Mouse (Mus musculus): Measurements from ENCODE around the gene Cnot10. TPM values are rescaled to one million over a fixed set of nuclear protein-coding genes. Genes with fewer than 3 reads are reported as not detected.
A peak's percentile ranks its signal among the peaks of the same experiment; 100 is the strongest.

The Cnot10 gene
- total RNA-seq (2014; fragmentation: Nextera tagmentation) (36.6 and 48.7 TPM in 2 replicates), total RNA-seq (2017) (55.7 and 60.1 TPM in 2 replicates)

DNA sequence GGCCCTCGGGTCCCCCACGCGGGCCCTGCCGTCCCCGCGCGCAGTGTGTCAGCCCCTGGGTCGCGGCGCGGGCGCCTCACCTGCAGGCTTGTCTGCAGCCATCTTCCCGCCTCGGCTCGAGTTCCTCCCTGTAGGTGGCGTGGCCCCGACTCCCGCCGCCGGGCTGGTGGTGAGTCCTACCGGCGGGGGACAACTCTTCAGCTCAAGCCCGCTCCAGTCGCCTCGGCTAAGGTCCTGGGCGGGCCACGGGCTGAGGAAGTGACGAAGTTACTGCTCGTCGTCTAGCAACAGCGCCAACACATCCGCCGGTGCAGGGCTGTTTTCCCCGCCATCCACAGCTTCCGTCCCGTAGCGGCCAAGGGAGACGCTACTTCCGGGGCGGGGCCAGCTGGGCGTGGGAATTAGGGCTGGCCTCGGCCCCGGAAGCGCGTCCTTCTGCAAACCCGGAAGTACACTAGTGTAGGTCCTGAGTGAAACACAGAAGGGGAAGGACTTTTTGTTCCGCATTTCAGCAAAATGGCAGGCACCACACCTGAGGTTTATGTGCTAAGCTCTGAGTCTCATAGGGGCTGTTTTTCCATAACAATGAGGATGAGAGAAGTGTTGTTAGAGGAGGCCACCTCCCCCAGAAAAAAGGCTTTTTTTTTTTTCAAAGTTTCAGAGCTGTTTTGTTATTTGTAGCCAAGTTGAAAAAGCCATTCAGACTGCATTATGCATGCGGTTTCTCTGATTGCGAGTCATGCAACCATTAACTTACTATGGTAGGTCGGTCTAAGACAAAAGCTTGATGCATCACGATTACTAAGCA lies at the start of gene Cnot10:
Cnot10 (minus strand) TSS at position 346 of the 808 bp plus-strand sequence.
- peak; percentile 98 for ATAC-seq (replicated peaks; ENCODE audit: poor library complexity, severe bottlenecking)

DNA sequence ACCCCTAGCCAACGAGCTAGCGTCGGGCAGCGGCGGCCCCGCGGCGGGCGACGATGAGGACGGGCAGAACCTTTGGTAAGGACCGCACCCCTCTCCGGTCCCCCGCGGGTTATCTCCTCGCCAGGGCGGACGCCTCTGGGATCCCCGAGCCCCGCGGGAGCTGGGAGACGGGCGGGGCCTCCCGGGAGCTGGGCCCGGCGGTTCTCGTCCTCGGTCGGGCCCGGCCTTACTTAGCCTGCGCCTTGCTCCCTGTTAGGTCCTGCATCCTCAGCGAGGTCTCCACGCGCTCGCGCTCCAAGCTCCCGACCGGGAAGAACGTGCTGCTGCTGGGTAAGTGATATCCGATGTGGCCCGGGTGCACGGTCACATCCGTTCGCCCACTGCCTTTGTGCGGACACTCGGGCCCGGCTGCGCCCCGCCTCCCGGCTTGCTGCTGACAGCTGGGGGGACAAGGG lies 49.0 kb upstream of the Cnot10 start:
- ATAC-seq (replicated peaks; ENCODE audit: poor library complexity, severe bottlenecking), result peak; percentile 4; the same call in 1 of the 2 replicates

DNA sequence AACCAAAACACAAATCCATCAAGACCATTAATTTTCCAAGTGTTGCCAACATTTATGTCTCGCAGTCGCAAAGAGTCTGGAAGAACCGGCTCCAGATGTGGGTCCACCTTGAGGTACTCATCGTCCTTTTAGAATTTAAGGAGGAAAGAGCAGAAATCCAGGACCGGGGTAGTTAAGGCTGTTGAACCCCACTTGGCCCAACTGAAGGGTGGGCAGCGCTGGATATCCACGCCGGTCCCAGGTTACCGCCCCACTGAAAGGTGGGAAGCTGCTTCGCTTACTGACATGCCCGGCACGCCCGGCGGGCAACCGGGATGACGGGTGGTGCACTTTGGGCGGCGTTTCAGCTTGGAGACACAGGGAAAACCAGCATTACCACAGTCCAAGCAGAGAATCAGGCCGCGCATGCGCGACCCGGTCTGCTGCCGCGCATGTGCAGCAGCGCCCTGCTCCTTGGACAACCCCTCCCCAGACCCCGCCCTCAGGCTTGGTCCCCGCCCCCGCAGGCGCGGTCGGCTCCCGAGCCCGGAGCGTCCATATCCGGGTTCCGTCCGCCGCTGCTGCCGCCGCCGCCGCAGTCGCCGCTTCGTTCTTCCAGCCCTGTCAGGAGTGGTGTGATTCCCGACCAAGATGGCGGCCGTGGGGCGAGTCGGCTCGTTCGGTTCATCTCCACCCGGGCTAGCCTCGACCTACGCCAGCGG lies 48.4 kb upstream of the Cnot10 start, which contains the start of gene Dync1li1:
Dync1li1 (plus strand) TSS at position 539 of the 701 bp plus-strand sequence.
- ATAC-seq (replicated peaks; ENCODE audit: poor library complexity, severe bottlenecking), result peak; percentile 82

DNA sequence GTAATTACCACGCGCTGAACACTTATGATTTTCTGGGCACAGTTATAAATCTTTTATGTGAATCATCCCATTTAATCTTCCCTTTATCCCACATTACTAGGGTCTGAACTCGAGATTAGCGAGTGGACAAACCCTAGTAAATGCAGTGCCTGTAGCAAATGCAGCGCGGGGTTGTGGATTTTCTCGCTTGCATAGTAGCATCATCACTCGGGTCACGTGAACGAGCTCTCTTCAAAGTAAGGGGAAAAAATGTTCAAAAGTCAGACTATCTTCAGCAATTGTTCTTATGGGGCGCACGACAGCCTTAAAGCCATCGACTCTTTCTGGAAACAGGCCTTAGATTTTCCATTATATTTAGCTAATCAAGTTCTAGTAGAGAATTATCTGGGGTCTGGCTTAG lies 47.7 kb upstream of the Cnot10 start:
- ATAC-seq (replicated peaks; ENCODE audit: poor library complexity, severe bottlenecking), result no peak

DNA sequence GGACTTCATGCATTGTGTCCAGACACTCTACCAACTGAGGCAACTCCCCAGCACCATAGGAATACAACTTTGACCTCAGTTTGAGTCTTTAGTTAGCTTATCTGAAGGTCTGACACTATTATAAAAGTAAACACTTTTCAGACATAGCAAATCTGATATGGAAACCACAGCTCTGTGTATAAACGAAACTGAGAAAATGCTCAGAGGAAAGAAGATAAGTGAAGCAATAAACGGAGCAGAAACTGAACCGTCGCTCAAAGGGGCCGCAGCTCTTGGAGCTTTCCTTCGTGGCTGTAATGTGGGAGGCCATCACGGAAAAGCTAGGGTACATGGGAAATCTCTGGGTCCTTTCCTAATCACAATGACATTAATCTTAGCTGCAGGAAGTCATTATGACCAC lies 46.3 kb upstream of the Cnot10 start:
- no peak for ATAC-seq (replicated peaks; ENCODE audit: poor library complexity, severe bottlenecking)

DNA sequence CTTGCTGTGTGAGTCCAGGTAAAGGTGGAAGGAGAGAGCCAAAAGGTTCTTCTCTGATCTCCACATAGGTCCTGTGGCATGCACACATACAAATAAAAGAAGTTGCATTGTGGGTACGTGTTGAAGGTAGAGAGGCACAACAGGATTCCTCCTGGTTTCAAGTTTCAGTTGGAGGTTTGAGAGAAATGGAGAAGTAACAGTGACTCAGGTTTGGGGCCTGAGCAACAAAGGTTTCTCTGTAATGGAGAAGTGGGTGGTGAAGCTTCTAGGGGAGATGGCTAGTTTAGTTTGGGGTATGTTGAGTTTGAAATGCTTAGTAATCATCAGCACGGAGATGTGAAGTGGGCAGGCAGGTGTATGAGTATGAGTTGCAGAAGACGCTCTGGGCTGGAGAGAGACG lies 42.2 kb upstream of the Cnot10 start:
- ATAC-seq (replicated peaks; ENCODE audit: poor library complexity, severe bottlenecking), result peak; percentile 74

DNA sequence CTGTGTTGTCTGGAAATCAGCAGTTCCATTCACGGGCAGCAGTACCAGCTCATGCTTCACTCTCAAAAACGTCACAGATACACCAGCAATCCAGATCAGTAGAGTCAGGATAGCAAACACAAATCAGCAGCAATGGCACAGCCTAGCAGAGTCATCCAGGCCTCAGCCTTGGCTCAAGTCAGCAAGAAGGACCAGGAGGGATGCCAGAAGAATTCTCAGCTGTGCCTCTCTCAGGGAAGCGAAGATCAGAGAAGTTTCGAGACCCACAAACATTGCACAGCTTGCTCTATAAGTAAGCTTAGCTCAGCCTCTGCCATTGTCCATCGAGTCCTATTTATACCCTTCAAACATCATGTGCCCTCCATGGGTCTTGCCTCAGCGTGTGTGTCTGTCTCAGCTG lies 40.5 kb upstream of the Cnot10 start:
- no peak for ATAC-seq (replicated peaks; ENCODE audit: poor library complexity, severe bottlenecking)

DNA sequence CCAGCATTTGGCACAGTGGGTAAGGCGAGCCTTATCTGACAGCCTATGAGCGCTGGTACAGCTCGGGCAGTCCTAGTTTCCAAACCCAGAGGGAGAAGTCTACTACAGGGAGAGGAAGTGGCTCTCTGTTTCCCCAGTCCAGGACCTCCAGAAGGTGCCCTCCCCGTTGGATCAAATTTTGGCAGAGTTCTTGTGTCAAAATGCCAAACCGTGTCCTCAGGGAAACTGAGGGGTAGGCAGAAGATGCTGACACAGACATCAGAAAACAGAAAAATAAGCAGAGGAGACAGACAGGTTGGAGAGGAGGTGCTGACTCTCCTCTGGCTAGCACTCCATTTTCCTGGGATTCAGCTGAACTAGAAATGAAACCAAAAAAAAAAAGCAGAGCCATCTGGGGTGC lies 40.0 kb upstream of the Cnot10 start:
- ATAC-seq (replicated peaks; ENCODE audit: poor library complexity, severe bottlenecking), result peak; percentile 47; the same call in 1 of the 2 replicates

DNA sequence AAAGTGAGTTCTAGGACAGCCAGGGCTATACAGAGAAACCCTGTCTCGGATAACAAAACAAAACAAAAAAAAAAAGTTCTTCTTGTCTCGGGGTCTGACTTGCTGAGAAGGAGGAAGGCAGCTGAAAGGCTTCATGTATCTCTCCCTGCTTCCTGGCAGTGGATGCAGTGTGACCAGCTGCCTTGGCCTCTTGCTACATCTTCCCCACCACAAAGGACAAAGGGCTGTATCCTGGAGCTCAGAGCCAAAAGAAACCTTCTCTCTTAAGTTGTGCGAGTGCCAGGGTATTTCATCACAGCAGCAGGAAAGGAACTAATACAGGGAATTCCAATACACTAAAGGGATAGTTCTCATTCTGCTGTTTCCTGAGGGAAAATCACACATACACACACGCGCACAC lies 38.6 kb upstream of the Cnot10 start:
- ATAC-seq (replicated peaks; ENCODE audit: poor library complexity, severe bottlenecking), result peak; percentile 85

DNA sequence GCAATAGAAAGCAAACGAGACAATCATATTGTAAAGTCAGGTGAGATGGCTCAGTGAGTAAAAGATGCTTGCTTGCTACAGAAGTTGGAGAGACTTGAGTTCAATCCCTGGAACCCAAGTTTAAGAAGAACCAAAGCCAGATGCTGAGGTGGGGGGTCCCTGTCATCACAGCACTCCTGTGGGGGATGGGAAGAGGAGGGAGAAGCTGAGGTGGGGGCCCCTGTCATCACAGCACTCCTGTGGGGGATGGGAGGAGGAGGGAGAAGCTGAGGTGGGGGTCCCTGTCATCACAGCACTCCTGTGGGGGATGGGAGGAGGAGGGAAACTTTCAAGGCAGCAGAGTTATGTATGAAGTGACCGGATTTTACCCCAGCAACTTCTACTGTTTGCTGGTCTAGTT lies 33.6 kb upstream of the Cnot10 start:
- no peak for ATAC-seq (replicated peaks; ENCODE audit: poor library complexity, severe bottlenecking)

DNA sequence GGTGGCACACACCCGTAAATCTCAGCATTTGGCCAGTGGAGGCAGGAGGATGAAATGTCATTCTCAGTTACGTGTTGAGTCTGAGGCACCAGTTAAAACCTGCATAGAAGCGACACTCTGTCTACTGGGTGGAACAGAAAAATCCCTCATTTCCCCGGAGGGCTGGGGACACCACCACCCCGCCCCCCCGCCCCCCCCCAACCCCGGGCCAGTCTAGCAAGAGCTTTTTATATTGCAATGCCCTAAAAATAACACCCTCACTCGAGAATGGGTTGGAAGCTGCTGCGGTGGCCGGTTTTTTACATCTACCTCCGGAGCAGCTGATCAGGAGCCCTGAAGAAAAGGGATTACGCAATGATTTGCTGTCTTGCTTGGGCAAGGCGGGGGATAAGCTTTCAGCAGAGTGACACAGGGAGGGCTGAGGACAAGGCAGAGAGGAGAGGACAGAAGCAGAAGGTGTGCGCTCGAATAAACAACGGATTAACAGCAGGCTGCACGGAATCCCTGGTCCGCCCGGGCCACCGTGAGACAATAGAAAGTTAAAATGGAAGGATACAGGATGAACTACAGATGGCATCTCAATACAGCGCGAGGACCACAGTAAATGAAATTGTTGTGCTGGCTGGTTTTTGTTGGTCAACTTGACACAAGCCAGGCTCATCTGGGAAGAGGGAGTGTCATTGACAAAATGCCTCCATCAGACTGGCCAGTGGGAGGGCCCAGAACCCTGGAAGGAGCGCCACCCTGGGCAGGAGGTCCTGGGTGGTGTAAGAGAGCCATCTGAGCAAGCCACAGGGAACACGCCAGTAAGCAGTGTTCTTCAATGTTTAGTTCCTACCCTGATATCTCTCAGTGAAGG lies 32.9 kb upstream of the Cnot10 start:
- ATAC-seq (replicated peaks; ENCODE audit: poor library complexity, severe bottlenecking), result peak; percentile 96

DNA sequence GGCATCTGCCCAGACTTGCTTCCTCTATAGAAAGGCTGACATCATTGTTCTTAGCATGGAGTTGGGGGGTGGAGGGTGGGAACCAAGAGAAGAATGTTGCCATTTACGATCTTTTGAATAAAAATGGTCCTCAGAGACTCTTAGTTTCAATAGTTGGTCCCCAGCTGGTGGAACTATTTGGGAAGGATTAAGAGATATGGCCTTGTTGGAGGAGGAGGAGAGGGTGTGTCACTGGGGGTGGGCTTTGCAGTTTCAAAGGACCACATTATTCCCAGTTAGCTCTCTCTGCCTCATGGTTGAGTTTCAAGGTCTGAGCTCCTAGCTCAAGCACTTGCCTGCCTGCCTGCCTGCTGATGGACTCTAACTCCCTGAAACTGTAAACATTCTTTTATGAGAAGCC lies 32.0 kb upstream of the Cnot10 start:
- no peak for ATAC-seq (replicated peaks; ENCODE audit: poor library complexity, severe bottlenecking)

DNA sequence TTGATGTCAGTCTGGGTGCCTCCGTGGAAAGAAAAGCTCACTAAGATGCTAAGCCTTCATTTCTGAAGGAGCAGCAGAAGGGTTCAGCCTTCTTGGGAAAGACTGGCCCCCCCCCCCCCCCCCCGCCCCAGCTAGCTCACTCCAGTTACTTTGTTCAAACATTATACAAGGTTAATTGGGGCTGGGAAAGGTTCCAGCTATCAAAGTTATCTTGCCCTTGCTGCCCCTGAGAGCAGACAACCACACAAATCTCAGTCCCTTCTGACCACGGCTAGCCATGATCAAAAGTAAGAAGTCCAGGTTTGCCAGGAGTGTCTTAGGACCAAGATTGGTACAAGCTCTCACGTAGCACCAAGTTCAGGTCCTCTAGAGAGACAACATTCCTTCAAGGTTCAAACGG lies 29.0 kb upstream of the Cnot10 start:
- no peak for ATAC-seq (replicated peaks; ENCODE audit: poor library complexity, severe bottlenecking)

DNA sequence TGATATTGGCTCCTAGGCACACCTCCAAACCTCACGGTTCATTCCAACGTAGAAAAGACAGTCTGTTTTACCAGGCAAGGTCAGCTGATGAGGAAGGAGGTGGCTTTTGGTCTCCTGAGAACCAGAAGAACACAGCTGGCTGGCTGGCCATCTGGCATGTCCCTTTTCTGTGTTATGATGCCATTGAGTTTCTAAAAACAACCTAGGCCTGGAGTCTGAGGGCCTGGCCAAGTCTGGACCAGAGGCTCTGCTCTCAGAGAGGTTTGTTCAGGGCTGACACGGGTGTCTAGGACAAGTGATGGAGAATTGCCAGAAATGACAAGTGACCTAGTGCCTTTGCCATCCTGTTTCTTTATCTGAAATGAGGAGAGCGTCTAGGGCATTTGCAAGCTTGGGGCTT lies 28.1 kb upstream of the Cnot10 start:
- no peak for ATAC-seq (replicated peaks; ENCODE audit: poor library complexity, severe bottlenecking)

DNA sequence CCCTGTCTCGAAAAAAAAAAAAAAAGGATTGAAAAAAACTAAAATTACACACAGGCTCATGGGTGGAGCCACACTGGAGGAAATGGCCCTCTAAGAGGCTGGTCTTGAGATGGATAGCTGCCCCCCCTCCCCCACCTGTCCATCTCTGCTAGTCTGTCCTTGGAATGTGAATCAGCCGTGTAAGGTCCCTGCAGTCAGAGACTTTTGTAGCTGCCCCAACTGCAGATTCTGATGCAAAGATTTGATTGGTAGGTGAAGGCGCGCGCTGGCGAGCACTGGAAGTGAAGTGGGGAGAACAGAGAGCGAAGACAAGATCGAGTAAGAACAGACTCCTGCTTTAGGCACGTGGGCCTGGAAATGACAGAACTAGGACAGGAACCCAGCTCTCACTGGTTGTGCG lies 26.9 kb upstream of the Cnot10 start:
- no peak for ATAC-seq (replicated peaks; ENCODE audit: poor library complexity, severe bottlenecking)

DNA sequence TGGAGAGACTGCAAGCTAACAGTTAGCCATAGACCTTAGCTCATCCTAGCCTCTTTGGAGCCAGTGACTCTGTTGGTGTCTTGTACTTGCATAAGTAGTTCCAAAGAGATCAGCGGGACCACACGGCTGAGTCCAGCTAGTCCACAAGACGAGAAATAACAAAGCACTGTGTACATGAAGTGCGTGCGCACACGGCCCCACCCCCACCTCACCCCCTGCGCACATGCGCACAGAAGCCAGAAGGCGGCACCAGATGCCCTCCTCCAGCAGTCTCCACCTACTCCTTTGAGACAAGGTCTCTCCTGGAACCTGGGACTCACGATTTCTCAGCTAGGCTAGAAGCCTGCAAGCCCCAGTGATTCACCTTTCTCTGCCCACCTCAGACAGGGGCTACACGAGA lies 23.8 kb upstream of the Cnot10 start:
- ATAC-seq (replicated peaks; ENCODE audit: poor library complexity, severe bottlenecking), result no peak

DNA sequence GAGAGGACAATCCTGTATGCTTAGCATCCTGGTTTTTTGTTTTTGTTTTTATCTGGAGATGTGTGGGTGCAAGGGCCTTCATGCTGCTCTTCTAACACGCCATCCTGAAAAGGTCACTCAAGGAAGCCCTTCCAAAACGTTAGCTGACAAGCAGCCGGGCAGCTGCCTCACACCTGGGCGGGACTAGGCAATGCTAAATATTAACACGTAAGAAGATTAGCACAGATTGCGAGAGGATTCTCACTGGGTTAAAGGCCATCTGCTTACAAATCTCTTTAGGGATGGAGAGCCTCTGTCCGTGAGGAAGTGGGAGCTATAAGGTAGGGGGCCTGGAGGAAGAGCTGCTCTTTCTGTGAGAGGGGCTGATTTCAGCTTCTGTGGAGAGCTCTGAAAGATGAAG lies 22.0 kb upstream of the Cnot10 start:
- ATAC-seq (replicated peaks; ENCODE audit: poor library complexity, severe bottlenecking), result no peak

DNA sequence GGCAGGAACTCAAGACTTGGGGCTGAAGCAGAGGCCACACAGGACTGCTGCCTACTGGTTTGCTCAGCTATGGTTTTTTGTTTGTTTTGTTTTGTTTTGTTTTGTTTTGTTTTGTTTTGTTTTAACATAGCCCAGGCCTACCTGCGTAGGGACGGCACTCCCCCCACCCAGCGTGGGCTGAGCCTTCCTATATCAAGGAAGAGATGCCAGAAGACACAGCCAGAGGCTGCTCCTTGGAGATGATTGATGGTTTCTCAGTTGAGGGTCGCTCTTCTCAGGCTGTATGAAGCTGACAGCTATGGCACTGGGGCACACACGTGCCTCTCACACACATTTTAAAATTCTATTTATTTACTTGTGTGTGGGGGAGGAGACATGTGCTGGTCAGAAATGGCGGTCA lies 21.0 kb upstream of the Cnot10 start:
- ATAC-seq (replicated peaks; ENCODE audit: poor library complexity, severe bottlenecking), result no peak

DNA sequence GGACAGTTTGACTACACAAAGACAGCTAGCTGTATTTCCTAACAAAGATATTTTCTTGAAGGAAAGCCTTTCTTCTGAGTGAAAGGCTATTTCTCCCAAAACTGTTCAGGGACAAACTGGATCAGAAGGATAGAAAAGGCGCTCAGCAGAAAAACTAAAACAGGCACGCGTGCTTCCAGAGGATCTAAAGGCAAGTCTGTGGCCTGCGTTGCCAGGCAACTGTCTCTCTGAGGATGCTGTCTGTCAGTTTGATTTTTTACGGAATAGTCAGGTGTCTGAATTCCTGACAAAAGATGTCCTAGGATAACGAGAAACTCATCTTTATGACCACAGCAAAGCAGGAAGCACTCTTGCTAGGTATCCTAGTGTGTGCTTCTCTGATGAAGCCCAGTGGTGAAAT lies 20.5 kb upstream of the Cnot10 start:
- ATAC-seq (replicated peaks; ENCODE audit: poor library complexity, severe bottlenecking), result no peak

DNA sequence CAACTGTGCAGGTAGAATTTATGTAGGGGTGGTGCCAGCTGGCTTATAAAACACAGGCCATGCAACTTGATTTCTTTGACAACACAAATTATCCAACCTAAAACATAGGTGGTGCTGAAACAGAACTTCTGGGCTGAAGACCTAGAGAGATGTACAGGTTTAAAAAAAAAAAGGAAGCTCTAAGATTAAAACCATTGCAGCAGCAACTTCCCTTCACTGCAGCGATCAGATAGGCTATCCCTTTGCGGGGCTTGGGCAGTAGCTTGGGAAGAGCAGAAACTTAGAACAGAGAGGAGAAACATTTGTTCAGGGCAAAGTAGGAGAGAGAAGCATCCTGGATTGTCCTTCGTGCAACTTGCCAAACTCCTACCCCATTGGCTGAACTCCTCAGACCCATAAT lies 16.7 kb upstream of the Cnot10 start:
- ATAC-seq (replicated peaks; ENCODE audit: poor library complexity, severe bottlenecking), result peak; percentile 61

DNA sequence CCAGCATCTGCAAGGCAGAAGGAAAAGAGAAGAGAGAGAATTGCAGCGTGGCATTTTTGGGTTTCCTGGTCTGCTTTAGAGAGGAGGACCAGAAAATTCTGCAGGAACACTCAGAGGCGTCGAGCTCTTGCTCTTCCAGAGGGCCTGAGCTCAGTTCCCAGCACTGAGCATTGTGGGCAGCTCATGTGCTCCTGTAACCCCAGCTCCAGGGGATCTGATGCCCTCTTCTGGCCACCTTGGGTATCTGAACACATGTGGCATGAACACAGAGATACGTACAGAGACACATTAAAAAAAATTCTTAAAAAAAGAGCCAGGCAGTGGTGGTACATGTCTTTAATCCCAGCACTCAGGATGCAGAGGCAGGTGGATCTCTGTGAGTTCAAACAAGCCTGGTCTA lies 15.4 kb upstream of the Cnot10 start:
- no peak for ATAC-seq (replicated peaks; ENCODE audit: poor library complexity, severe bottlenecking)
